Mouse (Mus musculus) liver, embryonic 16.5 days (tissue): ENCODE measurements around the gene Btn2a2. TPM values are rescaled to one million over a fixed set of nuclear protein-coding genes. Genes with fewer than 3 reads are reported as not detected.

ENCODE experiments used
- ATAC-seq: fragments of 200-750 bp; cut with Nextera tagmentation; 2 replicates; pipeline ENCODE4 v1.8.0; 2017; ENCODE audit warnings: low read depth, mild to moderate bottlenecking, moderate number of reproducible peaks, moderate library complexity
- H3K27ac ChIP-seq: fragments of 300-500 bp; sonication (generic); 2 replicates; pipeline ENCODE4 v1.5.1; 2014; ENCODE audit warnings: mild to moderate bottlenecking, low read length
- H3K27me3 ChIP-seq: fragments of 300-500 bp; sonication (generic); 2 replicates; pipeline ENCODE4 v1.6.1; 2014; ENCODE audit warnings: low read depth, low read length, mixed read lengths; ENCODE audit not compliant: control insufficient read depth, insufficient read depth
- H3K36me3 ChIP-seq: fragments of 300-500 bp; sonication (generic); 2 replicates; pipeline ENCODE4 v1.6.1; 2014; ENCODE audit warnings: mild to moderate bottlenecking; ENCODE audit not compliant: control insufficient read depth, insufficient read depth
- H3K4me1 ChIP-seq: fragments of 300-500 bp; sonication (generic); 2 replicates; pipeline ENCODE4 v1.6.1; 2014; ENCODE audit warnings: low read depth, low read length, mixed read lengths; ENCODE audit not compliant: control insufficient read depth
- H3K4me2 ChIP-seq: fragments of 300-500 bp; sonication (generic); 2 replicates; pipeline ENCODE4 v1.6.1; 2014; ENCODE audit warnings: low read depth, low read length, mixed read lengths
- H3K4me3 ChIP-seq: fragments of 300-500 bp; sonication (generic); 2 replicates; pipeline ENCODE4 v1.5.1; 2014; ENCODE audit warnings: low read depth, mild to moderate bottlenecking, low read length
- H3K9ac ChIP-seq: fragments of 300-500 bp; sonication (generic); 2 replicates; pipeline ENCODE4 v1.6.1; 2014; ENCODE audit warnings: low read depth, low read length
- H3K9me3 ChIP-seq: fragments of 300-500 bp; sonication (generic); replicated peaks from 2 replicates; pipeline ENCODE4 v1.6.1; 2016; ENCODE audit warnings: low read length; ENCODE audit not compliant: control insufficient read depth
- WGBS: fragments of 180-500 bp; shearing (Covaris S2); extraction: QIAGEN DNeasy Blood & Tissue Kit; methylation state at CpG from one replicate; pipeline ENCODE4 v1.1.7; 2014; ENCODE audit not compliant: insufficient replicate concordance; 5-methylcytosine and 5-hydroxymethylcytosine counted together
- polyA plus RNA-seq: library from polyadenylated mRNA; unstranded; fragments of >200 nt; fragmentation: Nextera tagmentation; extraction: Ambion mirVana; gene quantifications from 2 replicates; pipeline ENCODE4 v1.2.1, GENCODE M21; 2015

Btn2a2 gene
- polyA plus RNA-seq, 1 experiment from 2014 or later, result not detected

- Histone ChIP-seq H3K9ac (peak overlapping the region; percentile 89), H3K4me2 (peak overlapping the region; percentile 89), H3K36me3 (no peaks in the 10 kb centered on the region), H3K27me3 (no peaks in the 10 kb centered on the region), H3K27ac (peak overlapping the region; percentile 97), H3K9me3 (no peaks in the 10 kb centered on the region), H3K4me1 (peaks cover 13% of the 10 kb centered on the region), H3K4me3 (peak overlapping the region; percentile 86)
- peak; percentile 84 for ATAC-seq
- WGBS, result under 1% methylated on average over 55 of the region's 55 CpGs
Observed at GRCm38 (mm10) chr13:23445561-23446320, 42.9 kb downstream of the Btn2a2 start.

DNA sequence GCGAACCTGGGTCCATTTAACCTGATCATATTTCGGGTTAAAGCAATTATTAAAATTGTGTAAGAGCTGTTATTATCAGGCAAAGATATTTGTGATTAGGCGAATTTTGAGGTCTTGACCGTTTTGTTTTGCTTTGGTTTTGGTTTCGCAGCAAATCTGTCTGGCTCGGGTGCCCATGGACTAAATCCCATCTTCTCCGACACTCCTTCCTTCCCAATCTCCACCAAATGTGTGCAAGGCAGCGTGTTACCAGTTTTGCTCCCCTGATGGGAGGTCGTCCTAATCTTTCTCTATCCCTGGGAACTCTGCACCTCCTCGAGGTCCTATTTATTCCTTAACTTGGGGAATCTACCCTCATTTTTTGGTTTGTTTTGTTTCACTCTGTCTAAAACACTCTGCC lies 43.5 kb downstream of the Btn2a2 start:
- peak overlapping the region; percentile 89 for H3K4me2 ChIP-seq
- no peaks in the 10 kb centered on the region for H3K9me3 ChIP-seq
- peak overlapping the region; percentile 97 for H3K27ac ChIP-seq
- peaks cover 13% of the 10 kb centered on the region for H3K4me1 ChIP-seq
- no peak for ATAC-seq
- H3K4me3 ChIP-seq, result peak overlapping the region; percentile 86
- no peaks in the 10 kb centered on the region for H3K36me3 ChIP-seq
- H3K9ac ChIP-seq, result peak overlapping the region; percentile 89
- H3K27me3 ChIP-seq, result no peaks in the 10 kb centered on the region
- 8% methylated on average over 10 of the region's 10 CpGs for WGBS

- H3K27ac ChIP-seq, result no peak overlapping the region; the same call in 1 of the 2 replicates
- WGBS, result 26% methylated on average over 5 of the region's 5 CpGs
- peaks cover 13% of the 10 kb centered on the region for H3K4me1 ChIP-seq
- H3K27me3 ChIP-seq, result no peaks in the 10 kb centered on the region
- H3K36me3 ChIP-seq, result no peaks in the 10 kb centered on the region
- H3K4me2 ChIP-seq, result peak overlapping the region; percentile 89
- H3K9me3 ChIP-seq, result no peaks in the 10 kb centered on the region
- H3K9ac ChIP-seq, result no peak overlapping the region
- no peak for ATAC-seq
- H3K4me3 ChIP-seq, result no peak overlapping the region
Observed at GRCm38 (mm10) chr13:23444451-23444850, 44.2 kb downstream of the Btn2a2 start.

GRCm38 (mm10) chr13:23439901-23440300 lies 48.8 kb downstream of the Btn2a2 start:
- 68% methylated on average over 10 of the region's 10 CpGs for WGBS
- Histone ChIP-seq H3K36me3 (no peaks in the 10 kb centered on the region), H3K27ac (no peak overlapping the region), H3K9me3 (no peaks in the 10 kb centered on the region), H3K9ac (no peak overlapping the region), H3K27me3 (no peaks in the 10 kb centered on the region), H3K4me2 (no peak overlapping the region), H3K4me3 (no peak overlapping the region), H3K4me1 (peaks cover 14% of the 10 kb centered on the region)
- no peak for ATAC-seq

DNA sequence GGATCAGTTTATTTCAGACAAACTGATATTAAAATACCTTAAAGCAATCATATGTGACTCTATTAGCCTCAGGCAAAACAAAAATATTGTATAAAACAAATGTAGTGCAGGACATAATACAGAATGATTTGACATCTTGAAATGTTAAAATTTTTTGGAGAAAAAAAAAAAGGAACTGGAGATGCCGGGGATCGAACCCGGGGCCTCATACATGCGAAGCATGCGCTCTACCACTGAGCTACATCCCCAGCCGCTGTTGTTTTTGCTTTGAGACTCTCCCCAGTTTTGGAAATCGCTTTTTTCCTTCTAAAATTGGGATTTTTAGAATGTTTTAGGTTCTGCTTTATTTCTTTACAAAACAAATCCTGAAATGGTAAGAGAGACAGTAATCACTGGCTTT lies 50.1 kb downstream of the Btn2a2 start:
- Histone ChIP-seq H3K36me3 (no peaks in the 10 kb centered on the region), H3K27ac (peak overlapping the region; percentile 70), H3K9ac (peak overlapping the region; percentile 58), H3K27me3 (no peaks in the 10 kb centered on the region), H3K4me2 (peak overlapping the region; percentile 86), H3K4me1 (peaks cover 15% of the 10 kb centered on the region), H3K4me3 (peak overlapping the region; percentile 65), H3K9me3 (no peaks in the 10 kb centered on the region)
- WGBS, result 0% methylated on average over 7 of the region's 7 CpGs
- peak; percentile 40; the same call in 1 of the 2 replicates for ATAC-seq

DNA sequence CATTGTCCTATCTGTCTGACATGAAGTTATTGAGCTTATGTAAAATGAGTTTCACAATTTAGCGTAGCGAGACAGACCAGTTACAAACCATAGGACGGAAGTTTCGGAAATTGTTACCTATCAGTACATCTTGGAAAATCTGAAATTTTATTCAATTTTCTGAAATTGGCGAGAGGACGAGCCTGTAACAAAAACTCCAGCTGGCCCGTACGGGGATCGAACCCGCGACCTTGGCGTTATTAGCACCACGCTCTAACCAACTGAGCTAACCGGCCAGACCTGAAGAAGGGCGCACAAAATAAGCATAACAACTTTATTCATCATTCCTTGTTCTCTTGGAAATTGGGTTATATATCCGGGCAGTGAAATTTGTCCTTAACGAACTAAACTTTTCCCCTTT lies 50.7 kb downstream of the Btn2a2 start:
- H3K4me2 ChIP-seq, result peak overlapping the region; percentile 86
- peak; percentile 86 for ATAC-seq
- H3K9me3 ChIP-seq, result no peaks in the 10 kb centered on the region
- no peaks in the 10 kb centered on the region for H3K27me3 ChIP-seq
- peak overlapping the region; percentile 65 for H3K4me3 ChIP-seq
- H3K36me3 ChIP-seq, result no peaks in the 10 kb centered on the region
- peaks cover 19% of the 10 kb centered on the region for H3K4me1 ChIP-seq
- H3K27ac ChIP-seq, result peak overlapping the region; percentile 72
- 0% methylated on average over 17 of the region's 17 CpGs for WGBS
- peak overlapping the region; percentile 58 for H3K9ac ChIP-seq

- peaks cover 19% of the 10 kb centered on the region for H3K4me1 ChIP-seq
- H3K27ac ChIP-seq, result peak overlapping the region; percentile 72
- peak; percentile 22 for ATAC-seq
- under 1% methylated on average over 32 of the region's 32 CpGs for WGBS
- H3K9me3 ChIP-seq, result no peaks in the 10 kb centered on the region
- peak overlapping the region; percentile 86 for H3K4me2 ChIP-seq
- peak overlapping the region; percentile 65 for H3K4me3 ChIP-seq
- H3K36me3 ChIP-seq, result no peaks in the 10 kb centered on the region
- peak overlapping the region; percentile 57 for H3K9ac ChIP-seq
- H3K27me3 ChIP-seq, result no peaks in the 10 kb centered on the region
Observed at GRCm38 (mm10) chr13:23436861-23437822, 51.5 kb downstream of the Btn2a2 start.

GRCm38 (mm10) chr13:23436231-23436661 lies 52.4 kb downstream of the Btn2a2 start:
- peak overlapping the region; percentile 80 for H3K4me2 ChIP-seq
- no peaks in the 10 kb centered on the region for H3K9me3 ChIP-seq
- no peaks in the 10 kb centered on the region for H3K36me3 ChIP-seq
- no peak overlapping the region for H3K27ac ChIP-seq
- no peak for ATAC-seq
- H3K27me3 ChIP-seq, result no peaks in the 10 kb centered on the region
- peak overlapping the region; percentile 66 for H3K4me3 ChIP-seq
- H3K4me1 ChIP-seq, result peaks cover 19% of the 10 kb centered on the region
- under 1% methylated on average over 11 of the region's 11 CpGs for WGBS
- no peak overlapping the region for H3K9ac ChIP-seq
